Mouse (Mus musculus) forebrain, embryonic 11.5 days (tissue): ENCODE measurements around the gene Specc1l. TPM values are rescaled to one million over a fixed set of nuclear protein-coding genes. Genes with fewer than 3 reads are reported as not detected.
"Not testable (repeated sequence)": the region's sequence is repeated elsewhere in the genome, so short reads cannot be mapped to it uniquely, and the experiment has no call there.

Source experiments
- ATAC-seq: fragments of 200-750 bp; cut with Nextera tagmentation; replicated peaks from 2 replicates; pipeline ENCODE4 v1.8.0; 2017; ENCODE audit warnings: moderate TSS enrichment; ENCODE audit not compliant: low FRiP score
- DNase-seq: peaks from one replicate; pipeline ENCODE4 v3.0.0-alpha.2; 2017; ENCODE audit warnings: low spot score
- H3K27ac ChIP-seq: fragments of 300-500 bp; sonication (generic); 2 replicates; pipeline ENCODE4 v1.5.1; 2014; ENCODE audit warnings: low read depth, low read length
- H3K27me3 ChIP-seq: fragments of 300-500 bp; sonication (generic); 2 replicates; pipeline ENCODE4 v1.6.1; 2014; ENCODE audit warnings: mild to moderate bottlenecking, low read length, mixed read lengths; ENCODE audit not compliant: control insufficient read depth, insufficient read depth
- H3K36me3 ChIP-seq: fragments of 300-500 bp; sonication (generic); 2 replicates; pipeline ENCODE4 v1.6.1; 2014; ENCODE audit warnings: mild to moderate bottlenecking, low read length, moderate library complexity, mixed read lengths; ENCODE audit not compliant: control insufficient read depth, insufficient read depth
- H3K4me1 ChIP-seq: fragments of 300-500 bp; sonication (generic); replicated peaks from 2 replicates; pipeline ENCODE4 v1.6.1; 2014; ENCODE audit warnings: low read length, mixed read lengths; ENCODE audit not compliant: control insufficient read depth, insufficient read depth
- H3K4me2 ChIP-seq: fragments of 300-500 bp; sonication (generic); 2 replicates; pipeline ENCODE4 v1.6.1; 2014; ENCODE audit warnings: low read depth, mild to moderate bottlenecking, low read length, moderate library complexity, mixed read lengths; ENCODE audit not compliant: severe bottlenecking
- H3K4me3 ChIP-seq: fragments of 300-500 bp; sonication (generic); 2 replicates; pipeline ENCODE4 v1.5.1; 2014; ENCODE audit warnings: low read depth, low read length
- H3K9ac ChIP-seq: fragments of 300-500 bp; sonication (generic); 2 replicates; pipeline ENCODE4 v1.6.1; 2014; ENCODE audit warnings: low read length
- H3K9me3 ChIP-seq: fragments of 300-500 bp; sonication (generic); 2 replicates; pipeline ENCODE4 v1.6.1; 2016; ENCODE audit warnings: low read length, mixed read lengths; ENCODE audit not compliant: control insufficient read depth
- WGBS: fragments of 180-500 bp; shearing (Covaris S2); extraction: QIAGEN DNeasy Blood & Tissue Kit; methylation state at CpG from one replicate; pipeline ENCODE4 v1.1.7; 2014; 5-methylcytosine and 5-hydroxymethylcytosine counted together
- polyA plus RNA-seq: library from polyadenylated mRNA; unstranded; fragments of >200 nt; fragmentation: Nextera tagmentation; extraction: Ambion mirVana; gene quantifications from 2 replicates; pipeline ENCODE4 v1.2.1, GENCODE M21; 2014

Gene Specc1l
- polyA plus RNA-seq, 1 experiment from 2014 or later = 29.0 TPM

- Histone ChIP-seq H3K4me1 (no peaks in the 10 kb centered on the region), H3K4me3 (no peak overlapping the region), H3K4me2 (no peak overlapping the region), H3K9ac (no peak overlapping the region), H3K9me3 (no peaks in the 10 kb centered on the region), H3K36me3 (peaks cover 2% of the 10 kb centered on the region; the same call in 1 of the 2 replicates), H3K27ac (no peak overlapping the region), H3K27me3 (no peaks in the 10 kb centered on the region)
- DNase-seq = no peak
- no peak for ATAC-seq
- 95% methylated on average over 12 of the region's 12 CpGs for WGBS
Measured at GRCm38 (mm10) chr10:75276427-75277013, 64.6 kb downstream of the Specc1l start.

GRCm38 (mm10) chr10:75277501-75277900, 65.6 kb downstream of the Specc1l start:
- no peak overlapping the region for H3K27ac ChIP-seq
- no peak for ATAC-seq

DNA sequence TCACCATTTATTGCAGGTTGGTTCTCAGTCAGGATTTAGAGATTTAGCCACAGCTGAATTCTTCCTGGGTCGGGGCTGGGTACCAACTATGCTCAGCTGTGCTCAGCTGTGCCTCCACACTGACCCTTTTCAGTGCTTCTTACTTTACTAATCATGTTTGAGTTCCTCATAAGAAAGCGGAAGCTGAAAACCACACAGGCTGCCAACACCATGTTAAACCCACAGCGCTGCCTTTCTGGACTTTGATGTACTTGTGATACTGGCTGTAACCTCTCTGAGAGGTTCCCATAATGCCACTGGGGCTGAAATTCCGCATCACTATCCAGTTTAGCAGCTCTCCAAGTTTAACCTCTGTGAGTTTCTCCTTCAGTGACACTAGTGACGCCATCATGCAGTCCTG, 70.8 kb downstream of the Specc1l start:
- Histone ChIP-seq H3K9me3 (no peaks in the 10 kb centered on the region), H3K4me2 (no peak overlapping the region), H3K4me1 (no peaks in the 10 kb centered on the region), H3K36me3 (peaks cover 2% of the 10 kb centered on the region; the same call in 1 of the 2 replicates), H3K9ac (no peak overlapping the region), H3K4me3 (no peak overlapping the region), H3K27me3 (no peaks in the 10 kb centered on the region), H3K27ac (no peak overlapping the region)
- ATAC-seq (no peak), DNase-seq (no peak)
- WGBS = 90% methylated on average over 5 of the region's 5 CpGs

More at GRCm38 (mm10) chr10:75277501-75277900, 65.6 kb downstream of the Specc1l start:
- Histone ChIP-seq H3K4me2 (no peak overlapping the region), H3K4me1 (no peaks in the 10 kb centered on the region), H3K4me3 (no peak overlapping the region), H3K27me3 (no peaks in the 10 kb centered on the region), H3K9me3 (no peaks in the 10 kb centered on the region), H3K9ac (no peak overlapping the region), H3K36me3 (peaks cover 2% of the 10 kb centered on the region; the same call in 1 of the 2 replicates)
- DNase-seq = no peak
- 72% methylated on average over 1 of the region's 1 CpGs for WGBS

- Histone ChIP-seq H3K36me3 (peaks cover 2% of the 10 kb centered on the region; the same call in 1 of the 2 replicates), H3K9me3 (no peaks in the 10 kb centered on the region), H3K9ac (no peak overlapping the region), H3K4me2 (no peak overlapping the region), H3K4me1 (no peaks in the 10 kb centered on the region), H3K4me3 (no peak overlapping the region), H3K27me3 (no peaks in the 10 kb centered on the region), H3K27ac (no peak overlapping the region)
- WGBS = 90% methylated on average over 3 of the region's 3 CpGs
- no peak for DNase-seq
- no peak for ATAC-seq
Measured at GRCm38 (mm10) chr10:75283821-75284220, 71.9 kb downstream of the Specc1l start.

DNA sequence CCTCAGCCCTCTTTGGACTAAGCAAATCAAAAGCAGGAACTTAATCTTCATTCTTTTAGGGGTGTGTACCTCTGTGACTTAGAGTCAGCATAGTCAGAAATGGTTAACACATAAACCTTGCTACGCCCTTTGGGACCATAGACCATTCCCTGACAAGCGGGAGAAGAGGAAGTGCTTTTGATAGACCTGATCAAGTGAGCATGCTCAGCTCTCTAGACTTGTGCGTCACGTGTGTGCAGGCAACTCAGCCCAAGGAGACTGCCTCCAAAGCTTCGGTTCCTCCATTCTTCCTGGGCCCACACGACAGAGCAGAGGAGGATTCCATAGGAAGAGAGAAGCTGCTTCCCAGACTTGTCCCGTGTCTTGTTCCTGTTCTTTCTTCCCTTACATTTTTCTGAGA, 76.7 kb downstream of the Specc1l start:
- ATAC-seq = no peak
- H3K27me3 ChIP-seq = no peaks in the 10 kb centered on the region
- no peaks in the 10 kb centered on the region for H3K9me3 ChIP-seq
- DNase-seq = no peak
- no peak overlapping the region for H3K27ac ChIP-seq
- no peak overlapping the region for H3K9ac ChIP-seq
- H3K36me3 ChIP-seq = no peaks in the 10 kb centered on the region; the same call in 1 of the 2 replicates
- no peak overlapping the region for H3K4me3 ChIP-seq
- H3K4me1 ChIP-seq = no peaks in the 10 kb centered on the region
- 89% methylated on average over 7 of the region's 7 CpGs for WGBS
- H3K4me2 ChIP-seq = no peak overlapping the region

DNA sequence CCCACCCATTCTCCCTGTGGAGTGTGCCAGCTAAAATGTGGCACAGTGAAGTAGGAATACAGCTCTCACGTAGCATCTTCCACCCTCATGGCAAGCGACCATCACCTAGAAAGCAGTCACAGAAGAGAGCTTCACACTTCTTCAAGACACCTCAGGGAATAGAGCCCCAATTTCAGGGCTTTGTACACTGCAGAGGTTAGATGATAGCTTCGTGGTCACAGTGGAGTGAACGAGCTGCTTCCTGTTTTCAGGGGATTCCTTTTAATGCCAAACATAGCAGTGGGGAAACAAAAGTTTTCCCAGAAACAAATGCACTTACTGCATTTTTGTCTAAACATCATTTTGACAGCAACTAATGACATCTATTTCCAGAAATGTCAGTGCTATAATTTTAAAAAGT, 77.5 kb downstream of the Specc1l start:
- Histone ChIP-seq H3K9ac (no peak overlapping the region), H3K4me1 (no peaks in the 10 kb centered on the region), H3K27me3 (no peaks in the 10 kb centered on the region), H3K4me3 (no peak overlapping the region), H3K36me3 (no peaks in the 10 kb centered on the region; the same call in 1 of the 2 replicates), H3K4me2 (no peak overlapping the region), H3K27ac (no peak overlapping the region), H3K9me3 (no peaks in the 10 kb centered on the region)
- WGBS = 89% methylated on average over 4 of the region's 4 CpGs
- no peak for DNase-seq
- no peak for ATAC-seq

GRCm38 (mm10) chr10:75290650-75291049, 78.8 kb downstream of the Specc1l start:
- H3K36me3 ChIP-seq = no peaks in the 10 kb centered on the region
- WGBS = 93% methylated on average over 5 of the region's 5 CpGs

GRCm38 (mm10) chr10:75291338-75291737, 79.5 kb downstream of the Specc1l start:
- Histone ChIP-seq H3K4me3 (no peak overlapping the region), H3K36me3 (no peaks in the 10 kb centered on the region), H3K27ac (no peak overlapping the region), H3K4me2 (no peak overlapping the region), H3K9ac (no peak overlapping the region), H3K4me1 (no peaks in the 10 kb centered on the region), H3K9me3 (no peaks in the 10 kb centered on the region), H3K27me3 (no peaks in the 10 kb centered on the region)
- ATAC-seq (no peak), DNase-seq (no peak)
- WGBS = 88% methylated on average over 1 of the region's 1 CpGs

More at GRCm38 (mm10) chr10:75290650-75291049, 78.8 kb downstream of the Specc1l start:
- Histone ChIP-seq H3K9ac (no peak overlapping the region), H3K9me3 (no peaks in the 10 kb centered on the region), H3K27ac (no peak overlapping the region), H3K4me3 (no peak overlapping the region), H3K27me3 (no peaks in the 10 kb centered on the region), H3K4me2 (no peak overlapping the region), H3K4me1 (no peaks in the 10 kb centered on the region)
- ATAC-seq = no peak
- no peak for DNase-seq

GRCm38 (mm10) chr10:75292206-75292605, 80.3 kb downstream of the Specc1l start:
- ATAC-seq, H3K4me3 ChIP-seq, DNase-seq, H3K27ac ChIP-seq, H3K9ac ChIP-seq, H3K4me1 ChIP-seq, H3K4me2 ChIP-seq, H3K36me3 ChIP-seq, H3K27me3 ChIP-seq, H3K9me3 ChIP-seq: not testable (repeated sequence)
- 95% methylated on average over 8 of the region's 8 CpGs for WGBS
